Mouse (Mus musculus) thymus, adult 2 months (tissue): ENCODE results near the gene Adam10.

ENCODE experiments used
- CTCF ChIP-seq: fragments of 200-500 bp; IDR thresholded peaks from 2 replicates; pipeline ENCODE4 v1.5.1; 2012; ENCODE audit warnings: mild to moderate bottlenecking, control low read depth, low read length, moderate library complexity, borderline replicate concordance; ENCODE audit not compliant: control insufficient read depth, poor library complexity, insufficient read depth; ENCODE audit errors: extremely low read depth
- POLR2A ChIP-seq: fragments of 200-500 bp; IDR thresholded peaks from 2 replicates; pipeline ENCODE4 v1.6.1; 2012; ENCODE audit warnings: mild to moderate bottlenecking, low read length, control low read depth, moderate library complexity; ENCODE audit not compliant: control insufficient read depth, poor library complexity, insufficient read depth; ENCODE audit errors: extremely low read depth

DNA sequence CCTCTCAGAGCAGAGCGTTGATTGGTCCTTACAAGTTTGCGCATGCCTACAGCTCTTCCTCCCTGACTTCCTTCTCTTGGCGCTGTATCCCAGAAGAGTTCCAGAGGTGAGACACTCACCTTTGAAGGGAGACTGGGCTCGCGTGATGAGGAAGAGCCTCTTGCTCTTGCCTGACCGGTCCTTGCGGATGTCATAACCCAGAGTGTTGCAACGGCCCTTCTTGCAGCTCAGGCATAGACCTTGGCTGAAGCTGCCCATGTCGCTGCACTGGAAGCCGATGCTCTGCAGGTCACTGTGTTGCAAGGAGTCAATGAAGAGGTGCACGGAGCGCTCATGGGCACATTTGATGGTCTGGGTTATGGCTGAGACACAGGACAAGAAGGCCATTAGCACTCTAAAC lies 133.8 kb downstream of the Adam10 start:
- TF ChIP-seq CTCF (no peak), POLR2A (no peak)
